Mouse (Mus musculus): ENCODE data around the gene Cdkal1. TPM values are rescaled to one million over a fixed set of nuclear protein-coding genes. Genes with fewer than 3 reads are reported as not detected.

Gene Cdkal1
- 25.9 and 30.9 TPM in 2 replicates for polyA plus RNA-seq (2014; fragmentation: Nextera tagmentation; extraction: Ambion mirVana)

- DNase-seq (ENCODE audit: low spot score) (peak; percentile 92), ATAC-seq (ENCODE audit: low read depth) (peak; percentile 87)
- WGBS = under 1% methylated on average over 33 of the region's 33 CpGs
- Histone ChIP-seq H3K9me3 (ENCODE audit: control insufficient read depth, low read length) (no peaks in the 10 kb centered on the region), H3K36me3 (ENCODE audit: control insufficient read depth, insufficient read depth, low read length) (peaks cover 12% of the 10 kb centered on the region; the same call in 1 of the 2 replicates), H3K9ac (ENCODE audit: low read depth, low read length) (peak within 1 kb of the TSS; percentile 87), H3K4me1 (ENCODE audit: control insufficient read depth, insufficient read depth, low read length) (peaks cover 10% of the 10 kb centered on the region), H3K4me3 (ENCODE audit: low read depth, low read length) (peak within 1 kb of the TSS; percentile 89), H3K4me2 (ENCODE audit: low read depth, low read length) (peak within 1 kb of the TSS; percentile 64), H3K27ac (replicated peaks; ENCODE audit: low read depth, low read length) (peak within 1 kb of the TSS; percentile 89), H3K27me3 (replicated peaks; ENCODE audit: control insufficient read depth, insufficient read depth, low read length) (no peaks in the 10 kb centered on the region)
Measured at GRCm38 (mm10) chr13:29855281-29856031, at the start of gene Cdkal1. TSS of gene Cdkal1 (minus strand) at chr13:29855674.

GRCm38 (mm10) chr13:29903341-29903740, 47.9 kb upstream of the Cdkal1 start:
- Histone ChIP-seq H3K4me2 (ENCODE audit: low read depth, low read length) (no peak overlapping the region), H3K4me1 (ENCODE audit: control insufficient read depth, insufficient read depth, low read length) (no peaks in the 10 kb centered on the region), H3K9me3 (ENCODE audit: control insufficient read depth, low read length) (peaks cover 25% of the 10 kb centered on the region), H3K9ac (ENCODE audit: low read depth, low read length) (no peak overlapping the region), H3K4me3 (ENCODE audit: low read depth, low read length) (no peak overlapping the region), H3K36me3 (ENCODE audit: control insufficient read depth, insufficient read depth, low read length) (peaks cover 38% of the 10 kb centered on the region), H3K27ac (replicated peaks; ENCODE audit: low read depth, low read length) (no peak overlapping the region), H3K27me3 (replicated peaks; ENCODE audit: control insufficient read depth, insufficient read depth, low read length) (no peaks in the 10 kb centered on the region)
- 100% methylated on average over 1 of the region's 1 CpGs for WGBS
- DNase-seq (ENCODE audit: low spot score) (no peak), ATAC-seq (ENCODE audit: low read depth) (no peak)

GRCm38 (mm10) chr13:29902676-29903075, 47.2 kb upstream of the Cdkal1 start:
- H3K4me2 ChIP-seq (ENCODE audit: low read depth, low read length) = no peak overlapping the region
- no peak for ATAC-seq (ENCODE audit: low read depth)
- H3K27me3 ChIP-seq (replicated peaks; ENCODE audit: control insufficient read depth, insufficient read depth, low read length) = no peaks in the 10 kb centered on the region
- H3K9me3 ChIP-seq (ENCODE audit: control insufficient read depth, low read length) = peaks cover 25% of the 10 kb centered on the region
- no peak overlapping the region for H3K9ac ChIP-seq (ENCODE audit: low read depth, low read length)
- no peak overlapping the region for H3K4me3 ChIP-seq (ENCODE audit: low read depth, low read length)
- WGBS = 93% methylated on average over 1 of the region's 1 CpGs
- no peak for DNase-seq (ENCODE audit: low spot score)
- H3K4me1 ChIP-seq (ENCODE audit: control insufficient read depth, insufficient read depth, low read length) = no peaks in the 10 kb centered on the region
- peaks cover 31% of the 10 kb centered on the region for H3K36me3 ChIP-seq (ENCODE audit: control insufficient read depth, insufficient read depth, low read length)
- no peak overlapping the region for H3K27ac ChIP-seq (replicated peaks; ENCODE audit: low read depth, low read length)

GRCm38 (mm10) chr13:29901641-29902040, 46.2 kb upstream of the Cdkal1 start:
- 66% methylated on average over 4 of the region's 4 CpGs for WGBS

GRCm38 (mm10) chr13:29866780-29867179, 11.3 kb upstream of the Cdkal1 start:
- Histone ChIP-seq H3K9ac (ENCODE audit: low read depth, low read length) (no peak overlapping the region), H3K27ac (replicated peaks; ENCODE audit: low read depth, low read length) (no peak overlapping the region), H3K4me3 (ENCODE audit: low read depth, low read length) (no peak overlapping the region), H3K9me3 (ENCODE audit: control insufficient read depth, low read length) (no peaks in the 10 kb centered on the region), H3K4me2 (ENCODE audit: low read depth, low read length) (no peak overlapping the region), H3K4me1 (ENCODE audit: control insufficient read depth, insufficient read depth, low read length) (no peaks in the 10 kb centered on the region), H3K36me3 (ENCODE audit: control insufficient read depth, insufficient read depth, low read length) (no peaks in the 10 kb centered on the region), H3K27me3 (replicated peaks; ENCODE audit: control insufficient read depth, insufficient read depth, low read length) (no peaks in the 10 kb centered on the region)
- DNase-seq (ENCODE audit: low spot score) (no peak), ATAC-seq (ENCODE audit: low read depth) (no peak)
- 95% methylated on average over 3 of the region's 3 CpGs for WGBS

More at GRCm38 (mm10) chr13:29901641-29902040, 46.2 kb upstream of the Cdkal1 start:
- Histone ChIP-seq H3K4me1 (ENCODE audit: control insufficient read depth, insufficient read depth, low read length) (no peaks in the 10 kb centered on the region), H3K4me2 (ENCODE audit: low read depth, low read length) (no peak overlapping the region), H3K4me3 (ENCODE audit: low read depth, low read length) (no peak overlapping the region), H3K9ac (ENCODE audit: low read depth, low read length) (no peak overlapping the region), H3K36me3 (ENCODE audit: control insufficient read depth, insufficient read depth, low read length) (peaks cover 21% of the 10 kb centered on the region), H3K27me3 (replicated peaks; ENCODE audit: control insufficient read depth, insufficient read depth, low read length) (no peaks in the 10 kb centered on the region), H3K9me3 (ENCODE audit: control insufficient read depth, low read length) (peaks cover 25% of the 10 kb centered on the region), H3K27ac (replicated peaks; ENCODE audit: low read depth, low read length) (no peak overlapping the region)
- ATAC-seq (ENCODE audit: low read depth) (no peak), DNase-seq (ENCODE audit: low spot score) (no peak)

GRCm38 (mm10) chr13:29864331-29864730, 8.9 kb upstream of the Cdkal1 start:
- Histone ChIP-seq H3K27ac (replicated peaks; ENCODE audit: low read depth, low read length) (peak overlapping the region; percentile 11; the same call in 1 of the 2 replicates), H3K9me3 (ENCODE audit: control insufficient read depth, low read length) (no peaks in the 10 kb centered on the region), H3K9ac (ENCODE audit: low read depth, low read length) (no peak overlapping the region), H3K4me1 (ENCODE audit: control insufficient read depth, insufficient read depth, low read length) (no peaks in the 10 kb centered on the region), H3K27me3 (replicated peaks; ENCODE audit: control insufficient read depth, insufficient read depth, low read length) (no peaks in the 10 kb centered on the region), H3K36me3 (ENCODE audit: control insufficient read depth, insufficient read depth, low read length) (no peaks in the 10 kb centered on the region), H3K4me2 (ENCODE audit: low read depth, low read length) (no peak overlapping the region), H3K4me3 (ENCODE audit: low read depth, low read length) (no peak overlapping the region)
- WGBS = 29% methylated on average over 6 of the region's 6 CpGs
- DNase-seq (ENCODE audit: low spot score) (peak; percentile 81), ATAC-seq (ENCODE audit: low read depth) (peak; percentile 85)

- ATAC-seq (ENCODE audit: low read depth) = no peak
- 70% methylated on average over 2 of the region's 2 CpGs for WGBS
Measured at GRCm38 (mm10) chr13:29860087-29860486, 4.6 kb upstream of the Cdkal1 start.

GRCm38 (mm10) chr13:29857436-29857835, 2.0 kb upstream of the Cdkal1 start:
- Histone ChIP-seq H3K27ac (replicated peaks; ENCODE audit: low read depth, low read length) (no peak overlapping the region), H3K9me3 (ENCODE audit: control insufficient read depth, low read length) (no peaks in the 10 kb centered on the region), H3K9ac (ENCODE audit: low read depth, low read length) (no peak overlapping the region), H3K4me1 (ENCODE audit: control insufficient read depth, insufficient read depth, low read length) (peaks cover 10% of the 10 kb centered on the region), H3K36me3 (ENCODE audit: control insufficient read depth, insufficient read depth, low read length) (0 out of 2 replicates have a peak, but pooled peaks cover 5% of the 10 kb centered on the region), H3K4me3 (ENCODE audit: low read depth, low read length) (no peak overlapping the region), H3K4me2 (ENCODE audit: low read depth, low read length) (no peak overlapping the region), H3K27me3 (replicated peaks; ENCODE audit: control insufficient read depth, insufficient read depth, low read length) (no peaks in the 10 kb centered on the region)
- DNase-seq (ENCODE audit: low spot score) (peak; percentile 80), ATAC-seq (ENCODE audit: low read depth) (peak; percentile 71)
- 18% methylated on average over 4 of the region's 4 CpGs for WGBS

More at GRCm38 (mm10) chr13:29860087-29860486, 4.6 kb upstream of the Cdkal1 start:
- H3K36me3 ChIP-seq (ENCODE audit: control insufficient read depth, insufficient read depth, low read length) = no peaks in the 10 kb centered on the region
- H3K4me3 ChIP-seq (ENCODE audit: low read depth, low read length) = no peak overlapping the region
- H3K27ac ChIP-seq (replicated peaks; ENCODE audit: low read depth, low read length) = no peak overlapping the region
- H3K4me2 ChIP-seq (ENCODE audit: low read depth, low read length) = no peak overlapping the region
- H3K4me1 ChIP-seq (ENCODE audit: control insufficient read depth, insufficient read depth, low read length) = no peaks in the 10 kb centered on the region
- no peaks in the 10 kb centered on the region for H3K27me3 ChIP-seq (replicated peaks; ENCODE audit: control insufficient read depth, insufficient read depth, low read length)
- no peak overlapping the region for H3K9ac ChIP-seq (ENCODE audit: low read depth, low read length)
- H3K9me3 ChIP-seq (ENCODE audit: control insufficient read depth, low read length) = no peaks in the 10 kb centered on the region
- no peak for DNase-seq (ENCODE audit: low spot score)
